Mouse (Mus musculus) hematopoietic stem cell, adult 5-6 weeks (primary cell): ENCODE results near the gene Ppif. TPM values are rescaled to one million over a fixed set of nuclear protein-coding genes. Genes with fewer than 3 reads are reported as not detected.

ENCODE experiments used
- ATAC-seq, 2 experiments: fragments of 125-278 bp in 1 of 2; replicated peaks in 1 of 2; 2 replicates each; pipeline ENCODE4 v1.8.0; 2016 to 2017; ENCODE audit warnings: inconsistent platforms in 2 of 2, mild to moderate bottlenecking in 2 of 2, moderate number of reproducible peaks in 2 of 2, low read depth in 1 of 2, moderate TSS enrichment in 1 of 2; ENCODE audit not compliant: low FRiP score in 2 of 2, poor library complexity in 2 of 2, severe bottlenecking in 2 of 2, insufficient read depth in 1 of 2, low TSS enrichment in 1 of 2
- total RNA-seq: library from RNA; stranded (forward); fragments of 172-1452, 232-1000 nt; gene quantifications from 2 replicates; pipeline ENCODE4 v1.2.3, GENCODE M21; 2017

Ppif gene
- total RNA-seq, 1 experiment from 2014 or later = 29.5 TPM

DNA sequence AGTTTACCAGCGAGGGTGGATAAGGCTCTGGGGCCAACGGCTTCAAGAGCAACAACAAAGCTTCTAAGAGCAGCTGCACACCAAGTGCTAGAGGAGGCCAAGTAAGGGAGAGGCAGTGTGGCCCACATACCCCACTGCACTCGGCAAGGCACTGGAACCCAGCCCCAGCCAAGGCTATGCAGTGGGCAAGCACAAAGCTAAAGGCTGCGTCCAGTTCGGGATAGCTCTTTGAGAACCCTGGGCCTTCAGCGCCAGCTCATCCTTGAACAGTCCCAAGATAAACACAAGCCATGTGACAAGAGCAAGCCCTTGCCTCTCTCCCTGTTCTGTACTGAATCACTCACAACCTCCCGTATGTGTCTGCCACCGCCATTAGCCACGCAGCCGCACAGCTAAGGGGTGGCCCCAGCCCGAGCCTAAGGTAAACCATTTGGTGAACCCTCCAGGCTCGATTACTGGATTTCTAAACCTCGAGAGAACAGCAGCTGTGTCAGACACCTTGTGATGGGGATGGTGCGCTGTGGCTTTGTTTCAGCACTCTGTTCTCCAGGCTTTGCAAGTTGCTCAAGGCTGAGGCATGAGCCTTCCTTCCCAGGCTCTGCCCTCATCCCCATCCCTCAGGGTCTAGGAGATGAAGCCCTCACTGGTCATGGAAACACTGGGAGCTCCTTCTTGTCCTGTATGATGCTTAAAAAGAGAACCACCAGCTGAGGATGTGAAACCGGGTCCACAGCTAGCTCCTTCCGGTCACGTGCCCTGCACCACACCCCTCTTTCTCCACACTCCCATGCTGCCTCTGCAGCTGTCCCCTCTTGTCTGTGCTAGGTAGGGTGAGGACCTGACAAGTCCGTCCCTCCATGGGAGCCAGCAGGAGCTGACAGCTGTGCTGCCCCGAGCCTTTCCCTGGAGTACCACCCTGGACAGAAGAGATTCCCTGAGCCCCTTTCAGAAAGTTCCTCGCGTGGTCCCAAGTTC, 53.3 kb downstream of the Ppif start:
- no peak; a peak in 1 of 4 replicates for ATAC-seq

- no peak for ATAC-seq
Measured at GRCm38 (mm10) chr14:25747996-25748756, 54.2 kb downstream of the Ppif start.

DNA sequence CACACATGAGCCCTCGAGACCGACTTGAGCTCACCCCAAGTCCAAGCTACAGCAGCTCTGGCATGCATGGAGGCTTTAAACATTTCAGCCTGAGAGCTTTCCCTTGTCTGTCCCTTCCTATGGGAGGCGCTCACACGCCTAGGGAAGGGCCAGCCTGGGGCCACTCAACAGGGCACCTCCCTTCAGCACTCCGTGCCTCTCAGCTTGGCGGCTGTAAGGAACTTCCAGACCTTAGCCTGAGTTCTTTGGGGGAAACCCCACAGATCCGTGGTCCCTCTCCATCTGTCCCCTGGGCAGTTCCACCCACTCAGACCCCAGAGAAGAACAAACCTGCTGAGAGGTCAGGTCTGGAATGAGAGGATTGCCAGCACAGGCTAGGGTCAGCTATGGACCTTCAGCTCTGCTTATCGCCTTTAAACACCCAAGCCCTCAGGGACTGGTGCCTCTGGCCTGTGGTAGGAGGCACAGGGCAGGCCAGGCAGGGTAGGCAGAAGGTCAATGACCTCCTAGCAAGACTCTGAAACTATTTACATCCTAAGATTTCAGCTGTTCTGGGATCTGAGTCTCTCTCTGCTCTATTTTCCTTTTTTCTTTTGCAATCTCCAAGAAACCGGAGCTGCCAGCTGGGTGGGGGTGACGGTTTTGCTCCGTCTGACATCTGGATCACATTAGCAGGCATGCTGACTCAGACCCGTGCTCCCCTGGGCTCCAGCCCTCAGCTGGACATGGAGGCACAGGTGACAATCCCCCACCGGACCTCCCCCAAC, 55.4 kb downstream of the Ppif start:
- ATAC-seq = no peak

Other genes starting within 250 kb of the Ppif start
- 9.8 and 17.0 TPM in 2 replicates for gene Zmiz1, start 235.0 kb upstream of the Ppif start, total RNA-seq
- 4.2 and 5.3 TPM in 2 replicates for gene Zcchc24, start 74.9 kb downstream of the Ppif start, total RNA-seq
- 9.8 and 14.7 TPM in 2 replicates for gene Anxa11, start 148.0 kb downstream of the Ppif start, total RNA-seq
- gene Plac9a, start 208.9 kb downstream of the Ppif start, total RNA-seq = not detected in 2 replicates
- 6.5 and 6.6 TPM in 2 replicates for gene Tmem254a, start 233.5 kb downstream of the Ppif start, total RNA-seq
- not detected in 2 replicates for gene Cphx1, start 244.2 kb downstream of the Ppif start, total RNA-seq